Mouse (Mus musculus): ENCODE measurements around the gene Olfr1441. TPM values are rescaled to one million over a fixed set of nuclear protein-coding genes. Genes with fewer than 3 reads are reported as not detected.
A peak's percentile ranks its signal among the peaks of the same experiment; 100 is the strongest.

The Olfr1441 gene
- polyA plus RNA-seq, 1 experiment, result not detected

- H3K27me3 ChIP-seq (ENCODE audit: control insufficient read depth, insufficient read depth, low read length), result no peaks in the 10 kb centered on the region
- H3K4me1 ChIP-seq (ENCODE audit: control insufficient read depth, insufficient read depth, insufficient read length, low read length), result no peaks in the 10 kb centered on the region
- no peaks in the 10 kb centered on the region for H3K36me3 ChIP-seq (ENCODE audit: control insufficient read depth, insufficient read depth, low read length)
- H3K27ac ChIP-seq (ENCODE audit: insufficient read depth, low read depth, low read length), result no peak overlapping the region
- TF ChIP-seq POLR2A (IDR thresholded peaks at IDR 0.05; ENCODE audit: low read depth, low read length) (no peak), CTCF (IDR thresholded peaks at IDR 0.05; ENCODE audit: extremely low read depth, insufficient read length, insufficient replicate concordance, low read depth, low read length) (no peak)
- no peak overlapping the region for H3K4me3 ChIP-seq (ENCODE audit: low read depth, low read length)
- 100% methylated on average over 1 of the region's 1 CpGs for WGBS
Observed at GRCm38 (mm10) chr19:12421680-12422079, 4.4 kb downstream of the Olfr1441 start.

- Histone ChIP-seq H3K27me3 (ENCODE audit: control insufficient read depth, insufficient read depth, low read length) (no peaks in the 10 kb centered on the region), H3K36me3 (ENCODE audit: control insufficient read depth, insufficient read depth, low read length) (no peaks in the 10 kb centered on the region), H3K4me3 (ENCODE audit: low read depth, low read length) (no peak overlapping the region), H3K4me1 (ENCODE audit: control insufficient read depth, insufficient read depth, insufficient read length, low read length) (no peaks in the 10 kb centered on the region), H3K27ac (ENCODE audit: insufficient read depth, low read depth, low read length) (no peak overlapping the region)
- TF ChIP-seq POLR2A (IDR thresholded peaks at IDR 0.05; ENCODE audit: low read depth, low read length), result no peak
- TF ChIP-seq CTCF (IDR thresholded peaks at IDR 0.05; ENCODE audit: extremely low read depth, insufficient read length, insufficient replicate concordance, low read depth, low read length), result no peak
- WGBS, result 80% methylated on average over 5 of the region's 5 CpGs
Observed at GRCm38 (mm10) chr19:12427101-12427500, 9.9 kb downstream of the Olfr1441 start.

GRCm38 (mm10) chr19:12427605-12428004 lies 10.4 kb downstream of the Olfr1441 start, which contains the start of gene Pfpl:
Gene Pfpl, plus strand, starts transcription at chr19:12427905.
- Histone ChIP-seq H3K4me3 (ENCODE audit: low read depth, low read length) (no peak within 1 kb of the TSS), H3K27ac (ENCODE audit: insufficient read depth, low read depth, low read length) (no peak within 1 kb of the TSS), H3K36me3 (ENCODE audit: control insufficient read depth, insufficient read depth, low read length) (no peaks in the 10 kb centered on the region), H3K4me1 (ENCODE audit: control insufficient read depth, insufficient read depth, insufficient read length, low read length) (no peaks in the 10 kb centered on the region), H3K27me3 (ENCODE audit: control insufficient read depth, insufficient read depth, low read length) (no peaks in the 10 kb centered on the region)
- no peak for TF ChIP-seq CTCF (IDR thresholded peaks at IDR 0.05; ENCODE audit: extremely low read depth, insufficient read length, insufficient replicate concordance, low read depth, low read length)
- TF ChIP-seq POLR2A (IDR thresholded peaks at IDR 0.05; ENCODE audit: low read depth, low read length), result no peak
- 93% methylated on average over 6 of the region's 6 CpGs for WGBS

- no peak overlapping the region for H3K27ac ChIP-seq (ENCODE audit: insufficient read depth, low read depth, low read length)
- TF ChIP-seq POLR2A (IDR thresholded peaks at IDR 0.05; ENCODE audit: low read depth, low read length) (no peak), CTCF (IDR thresholded peaks at IDR 0.05; ENCODE audit: extremely low read depth, insufficient read length, insufficient replicate concordance, low read depth, low read length) (peak; percentile 54; the same call in 1 of the 2 replicates)
- H3K36me3 ChIP-seq (ENCODE audit: control insufficient read depth, insufficient read depth, low read length), result no peaks in the 10 kb centered on the region
- H3K27me3 ChIP-seq (ENCODE audit: control insufficient read depth, insufficient read depth, low read length), result no peaks in the 10 kb centered on the region
- no peak overlapping the region for H3K4me3 ChIP-seq (ENCODE audit: low read depth, low read length)
- WGBS, result 5% methylated on average over 2 of the region's 2 CpGs
- H3K4me1 ChIP-seq (ENCODE audit: control insufficient read depth, insufficient read depth, insufficient read length, low read length), result no peaks in the 10 kb centered on the region
Observed at GRCm38 (mm10) chr19:12433033-12433432, 15.8 kb downstream of the Olfr1441 start.

GRCm38 (mm10) chr19:12435011-12435416 lies 17.8 kb downstream of the Olfr1441 start:
- no peaks in the 10 kb centered on the region for H3K27me3 ChIP-seq (ENCODE audit: control insufficient read depth, insufficient read depth, low read length)
- TF ChIP-seq CTCF (IDR thresholded peaks at IDR 0.05; ENCODE audit: extremely low read depth, insufficient read length, insufficient replicate concordance, low read depth, low read length) (no peak), POLR2A (IDR thresholded peaks at IDR 0.05; ENCODE audit: low read depth, low read length) (no peak)
- 81% methylated on average over 4 of the region's 4 CpGs for WGBS
- H3K4me1 ChIP-seq (ENCODE audit: control insufficient read depth, insufficient read depth, insufficient read length, low read length), result no peaks in the 10 kb centered on the region
- no peaks in the 10 kb centered on the region for H3K36me3 ChIP-seq (ENCODE audit: control insufficient read depth, insufficient read depth, low read length)
- H3K27ac ChIP-seq (ENCODE audit: insufficient read depth, low read depth, low read length), result peak overlapping the region; percentile 65
- no peak overlapping the region for H3K4me3 ChIP-seq (ENCODE audit: low read depth, low read length)

- Histone ChIP-seq H3K27ac (ENCODE audit: insufficient read depth, low read depth, low read length) (peak overlapping the region; percentile 65), H3K4me3 (ENCODE audit: low read depth, low read length) (no peak overlapping the region), H3K4me1 (ENCODE audit: control insufficient read depth, insufficient read depth, insufficient read length, low read length) (no peaks in the 10 kb centered on the region), H3K27me3 (ENCODE audit: control insufficient read depth, insufficient read depth, low read length) (no peaks in the 10 kb centered on the region), H3K36me3 (ENCODE audit: control insufficient read depth, insufficient read depth, low read length) (no peaks in the 10 kb centered on the region)
- TF ChIP-seq POLR2A (IDR thresholded peaks at IDR 0.05; ENCODE audit: low read depth, low read length), result no peak
- no peak for TF ChIP-seq CTCF (IDR thresholded peaks at IDR 0.05; ENCODE audit: extremely low read depth, insufficient read length, insufficient replicate concordance, low read depth, low read length)
- 72% methylated on average over 4 of the region's 4 CpGs for WGBS
Observed at GRCm38 (mm10) chr19:12435750-12436524, 18.7 kb downstream of the Olfr1441 start.

- 68% methylated on average over 1 of the region's 1 CpGs for WGBS
- Histone ChIP-seq H3K36me3 (ENCODE audit: control insufficient read depth, insufficient read depth, low read length) (no peaks in the 10 kb centered on the region), H3K27me3 (ENCODE audit: control insufficient read depth, insufficient read depth, low read length) (no peaks in the 10 kb centered on the region), H3K4me1 (ENCODE audit: control insufficient read depth, insufficient read depth, insufficient read length, low read length) (no peaks in the 10 kb centered on the region), H3K27ac (ENCODE audit: insufficient read depth, low read depth, low read length) (no peak overlapping the region), H3K4me3 (ENCODE audit: low read depth, low read length) (no peak overlapping the region)
- TF ChIP-seq CTCF (IDR thresholded peaks at IDR 0.05; ENCODE audit: extremely low read depth, insufficient read length, insufficient replicate concordance, low read depth, low read length), result no peak
- TF ChIP-seq POLR2A (IDR thresholded peaks at IDR 0.05; ENCODE audit: low read depth, low read length), result no peak
Observed at GRCm38 (mm10) chr19:12439581-12439980, 22.3 kb downstream of the Olfr1441 start.

Data from small intestine, adult 2 months (tissue).